Mouse (Mus musculus) liver, adult 2 months (tissue): ENCODE measurements around the gene Per2.

Experiments
- CTCF ChIP-seq: fragments of 200-500 bp; IDR thresholded peaks from 2 replicates; pipeline ENCODE4 v1.5.1; 2011; ENCODE audit warnings: low read depth, low read length, control low read depth
- POLR2A ChIP-seq: fragments of 200-500 bp; IDR thresholded peaks from 2 replicates; pipeline ENCODE4 v1.6.1; 2011; ENCODE audit warnings: low read length, control low read depth; ENCODE audit not compliant: insufficient read depth; ENCODE audit errors: extremely low read depth

- TF ChIP-seq CTCF (no peak), POLR2A (no peak)
Observed at GRCm38 (mm10) chr1:91451547-91452084, 7.5 kb downstream of the Per2 start.
